Mouse (Mus musculus): ENCODE results near the gene Gm49322.
"Not testable (repeated sequence)": the region's sequence is repeated elsewhere in the genome, so short reads cannot be mapped to it uniquely, and the experiment has no call there.

Gene Gm49322

GRCm38 (mm10) chr10:80649910-80650309, 44.1 kb downstream of the Gm49322 start:
- not testable (repeated sequence) for ATAC-seq (ENCODE audit: insufficient number of reproducible peaks, low FRiP score, low TSS enrichment)

GRCm38 (mm10) chr10:80650392-80650791, 44.6 kb downstream of the Gm49322 start:
- ATAC-seq (ENCODE audit: insufficient number of reproducible peaks, low FRiP score, low TSS enrichment): no peak

GRCm38 (mm10) chr10:80653156-80653720, 47.4 kb downstream of the Gm49322 start:
- ATAC-seq (ENCODE audit: insufficient number of reproducible peaks, low FRiP score, low TSS enrichment): no peak

- no peak for ATAC-seq (ENCODE audit: insufficient number of reproducible peaks, low FRiP score, low TSS enrichment)
Observed at GRCm38 (mm10) chr10:80654866-80655265, 49.0 kb downstream of the Gm49322 start.

GRCm38 (mm10) chr10:80655406-80656129, 49.7 kb downstream of the Gm49322 start:
- peak; percentile 12; the same call in 1 of the 2 replicates for ATAC-seq (ENCODE audit: insufficient number of reproducible peaks, low FRiP score, low TSS enrichment)

GRCm38 (mm10) chr10:80656130-80656862, 50.5 kb downstream of the Gm49322 start:
- ATAC-seq (ENCODE audit: insufficient number of reproducible peaks, low FRiP score, low TSS enrichment): peak; percentile 71

GRCm38 (mm10) chr10:80656863-80657623, 51.2 kb downstream of the Gm49322 start, which contains the start of gene Btbd2:
Gene Btbd2, minus strand, starts transcription at chr10:80657071.
- peak; percentile 22; the same call in 1 of the 2 replicates for ATAC-seq (ENCODE audit: insufficient number of reproducible peaks, low FRiP score, low TSS enrichment)

GRCm38 (mm10) chr10:80658194-80658840, 52.5 kb downstream of the Gm49322 start:
- no peak for ATAC-seq (ENCODE audit: insufficient number of reproducible peaks, low FRiP score, low TSS enrichment)

GRCm38 (mm10) chr10:80658841-80659202, 53.0 kb downstream of the Gm49322 start:
- ATAC-seq (ENCODE audit: insufficient number of reproducible peaks, low FRiP score, low TSS enrichment): no peak

GRCm38 (mm10) chr10:80659213-80659612, 53.4 kb downstream of the Gm49322 start:
- no peak for ATAC-seq (ENCODE audit: insufficient number of reproducible peaks, low FRiP score, low TSS enrichment)

- no peak for ATAC-seq (ENCODE audit: insufficient number of reproducible peaks, low FRiP score, low TSS enrichment)
Observed at GRCm38 (mm10) chr10:80661149-80661548, 55.3 kb downstream of the Gm49322 start.

GRCm38 (mm10) chr10:80663485-80664196, 57.8 kb downstream of the Gm49322 start:
- ATAC-seq (ENCODE audit: insufficient number of reproducible peaks, low FRiP score, low TSS enrichment): no peak

GRCm38 (mm10) chr10:80664197-80665015, 58.6 kb downstream of the Gm49322 start:
- no peak; the same call in 1 of the 2 replicates for ATAC-seq (ENCODE audit: insufficient number of reproducible peaks, low FRiP score, low TSS enrichment)

- ATAC-seq (ENCODE audit: insufficient number of reproducible peaks, low FRiP score, low TSS enrichment): no peak
Observed at GRCm38 (mm10) chr10:80665016-80665380, 59.2 kb downstream of the Gm49322 start.
